Mouse (Mus musculus): ENCODE results near the gene Vps18.

DNA sequence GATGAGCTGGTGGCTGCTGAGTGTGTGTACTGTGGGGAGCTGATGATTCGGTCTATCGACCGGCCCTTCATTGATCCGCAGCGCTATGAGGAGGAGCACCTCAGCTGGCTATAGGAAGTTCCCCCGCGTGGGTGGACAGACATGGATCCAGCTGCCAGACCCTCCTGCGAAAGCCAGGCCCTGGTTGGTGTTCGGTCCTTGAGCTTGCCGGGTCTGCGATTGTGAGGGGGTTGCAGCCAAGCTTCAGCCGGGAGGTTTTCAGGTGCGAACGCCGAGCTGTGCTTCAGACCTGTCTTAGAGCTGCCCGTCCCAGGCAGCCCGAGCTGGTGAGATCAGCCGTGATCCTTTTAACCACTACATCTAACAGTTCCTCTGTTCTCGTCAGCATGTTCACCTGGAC, 9.0 kb downstream of the Vps18 start:
- TF ChIP-seq CTCF (IDR thresholded peaks at IDR 0.05; ENCODE audit: borderline replicate concordance, insufficient read depth, low read depth, low read length) (no peak), POLR2A (IDR thresholded peaks at IDR 0.05; ENCODE audit: borderline replicate concordance, insufficient read depth, low read length) (no peak)
